Mouse (Mus musculus) left cerebral cortex, adult 9 months (tissue): ENCODE results near the gene Islr2.
"Not testable (repeated sequence)": the region's sequence is repeated elsewhere in the genome, so short reads cannot be mapped to it uniquely, and the experiment has no call there.

ENCODE experiments used
- DNase-seq, 2 experiments: peaks; one replicate each; pipeline ENCODE4 v3.0.0; 2022; ENCODE audit warnings: low spot score in 2 of 2

Gene Islr2

DNA sequence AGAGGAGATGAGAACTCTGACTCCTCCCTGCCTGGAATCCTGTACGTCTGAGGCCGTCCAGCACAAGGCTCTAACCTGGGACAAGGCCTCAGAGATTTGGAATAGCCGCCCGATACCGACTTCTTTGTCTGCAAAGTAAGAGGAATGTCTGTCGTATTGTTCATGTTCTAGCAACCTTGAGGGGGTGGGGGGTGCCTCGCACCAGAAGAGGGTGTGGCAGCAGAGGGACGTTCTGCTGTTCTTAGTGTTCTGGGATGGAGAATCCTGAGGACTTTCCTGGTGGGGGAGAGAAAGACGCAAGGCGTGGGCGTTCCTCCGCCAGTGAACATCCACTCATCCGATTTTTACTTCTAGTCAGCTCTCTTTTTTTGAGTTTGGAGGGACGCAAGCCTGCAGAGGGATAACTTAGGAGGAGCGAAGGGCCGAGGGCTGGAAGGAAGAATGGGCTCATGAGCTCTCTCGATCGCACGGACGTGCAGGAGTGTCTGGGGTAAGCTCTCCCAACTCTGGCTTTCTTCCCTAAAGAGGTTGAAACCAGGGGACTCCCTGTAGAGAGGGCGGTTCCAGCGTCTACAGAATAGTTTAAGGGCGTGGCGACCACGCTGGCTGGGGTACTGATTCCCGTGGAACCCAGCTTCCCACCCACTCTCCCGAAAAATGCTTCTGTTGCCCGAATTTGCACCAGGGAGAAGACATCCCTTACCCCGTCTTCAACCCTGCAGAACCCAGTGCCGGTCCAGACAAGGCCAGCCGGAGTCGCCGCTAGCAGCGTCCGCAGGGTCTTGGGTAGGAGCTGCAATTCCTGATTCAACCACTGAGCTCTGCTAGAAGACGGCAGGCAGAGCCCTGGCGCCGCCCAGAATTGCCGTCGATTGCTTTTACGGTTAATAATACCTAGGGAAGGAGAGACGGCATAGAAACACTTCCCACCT, at the start of gene Islr2, which contains the start of gene Islr:
Gene Islr2, minus strand, starts transcription at position 804 of the 932 bp plus-strand sequence.
Gene Islr, minus strand, starts transcription at position 791 of the 932 bp plus-strand sequence.
- peak in 1 of 2 experiments; percentile 39 for DNase-seq

DNA sequence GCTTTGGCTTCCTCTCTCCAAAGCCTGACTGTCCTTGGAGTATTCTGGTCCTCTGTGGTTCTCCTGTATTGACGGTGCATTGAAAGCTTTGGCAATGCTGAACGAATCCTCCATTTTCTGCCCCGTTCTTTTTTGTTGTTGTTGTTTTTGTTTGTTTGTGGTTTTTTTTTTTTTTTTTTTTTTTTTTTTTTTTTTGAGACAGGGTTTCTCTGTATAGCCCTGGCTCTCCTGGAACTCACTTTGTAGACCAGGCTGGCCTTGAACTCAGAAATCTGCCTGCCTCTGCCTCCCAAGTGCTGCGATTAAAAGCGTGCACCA, 49.6 kb upstream of the Islr2 start:
- DNase-seq, result not testable (repeated sequence)

DNA sequence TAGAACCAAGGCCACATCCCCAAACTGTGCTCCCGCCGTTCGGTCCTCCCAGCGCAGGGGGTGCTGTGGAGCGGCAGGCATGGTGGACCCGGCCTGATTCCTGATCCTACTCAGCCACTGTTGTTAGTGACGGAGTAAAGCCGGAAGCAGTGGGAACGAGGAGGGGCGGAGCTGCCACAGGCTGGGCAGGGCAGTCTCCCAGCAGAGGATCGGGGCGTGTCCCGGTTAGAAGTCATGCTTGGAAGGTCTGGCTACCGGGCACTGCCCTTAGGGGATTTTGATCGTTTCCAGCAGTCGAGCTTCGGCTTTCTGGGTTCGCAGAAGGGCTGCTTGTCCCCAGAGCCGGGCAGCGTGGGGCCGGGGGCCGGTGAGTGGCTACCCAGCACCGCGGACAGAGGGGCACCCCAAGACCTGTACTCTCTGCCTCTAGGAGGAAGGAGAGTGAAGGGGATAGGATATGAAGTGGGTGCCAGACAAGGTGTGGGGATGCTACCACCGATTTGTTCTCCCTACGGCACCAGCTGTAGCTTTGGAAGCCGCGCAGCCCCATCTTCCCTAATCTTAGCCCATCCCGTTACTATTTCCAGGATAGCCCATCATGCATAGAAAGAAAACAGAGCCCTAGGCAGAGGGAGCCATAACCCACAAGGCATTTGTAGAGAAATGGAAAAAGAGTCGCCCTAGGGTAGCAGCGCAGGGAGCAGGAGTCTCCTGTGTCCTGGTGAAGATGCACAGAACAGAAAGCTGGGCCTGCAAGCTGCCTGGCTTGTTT, 49.1 kb upstream of the Islr2 start, which contains the start of gene Stoml1:
Gene Stoml1, plus strand, starts transcription at position 132 of the 772 bp plus-strand sequence.
- peak; percentile 80 to 93 for DNase-seq

DNA sequence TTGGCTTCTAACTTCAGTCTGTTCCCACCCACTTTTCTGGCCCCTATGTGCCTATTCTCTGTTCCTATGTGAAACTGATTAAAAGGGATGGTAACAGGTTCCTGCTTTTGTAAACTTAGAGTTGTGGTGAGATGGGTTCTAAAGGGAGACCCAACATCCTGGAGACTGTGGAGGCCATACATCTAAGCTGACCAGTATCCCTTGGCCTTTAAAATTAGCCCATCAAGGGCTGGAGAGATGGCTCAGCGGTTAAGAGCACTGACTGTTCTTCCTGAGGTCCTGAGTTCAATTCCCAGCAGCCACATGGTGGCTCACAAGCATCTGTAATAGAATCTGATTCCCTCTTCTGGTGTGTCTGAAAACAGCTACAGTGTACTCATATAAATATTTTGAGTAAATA, 46.6 kb upstream of the Islr2 start:
- not testable (repeated sequence) for DNase-seq

DNA sequence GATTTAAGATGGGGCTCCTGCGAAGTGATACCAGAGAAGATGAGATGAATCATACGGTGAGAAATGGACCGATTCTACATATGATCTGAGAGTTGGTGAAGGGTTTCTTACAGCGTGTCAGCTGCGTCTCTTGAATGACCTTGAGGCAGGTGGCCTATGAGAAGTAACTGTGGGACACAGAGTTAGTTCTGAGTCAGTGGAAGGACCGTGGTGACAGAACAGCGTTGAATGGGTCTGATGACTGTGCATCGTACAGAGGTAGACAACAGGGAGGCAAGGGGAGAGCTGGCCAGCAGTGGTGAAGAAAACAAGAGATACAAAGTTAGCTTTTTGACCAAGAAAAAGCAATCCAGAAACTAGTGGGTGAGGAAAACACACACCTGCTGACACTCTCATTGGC, 46.2 kb upstream of the Islr2 start:
- no peak for DNase-seq

DNA sequence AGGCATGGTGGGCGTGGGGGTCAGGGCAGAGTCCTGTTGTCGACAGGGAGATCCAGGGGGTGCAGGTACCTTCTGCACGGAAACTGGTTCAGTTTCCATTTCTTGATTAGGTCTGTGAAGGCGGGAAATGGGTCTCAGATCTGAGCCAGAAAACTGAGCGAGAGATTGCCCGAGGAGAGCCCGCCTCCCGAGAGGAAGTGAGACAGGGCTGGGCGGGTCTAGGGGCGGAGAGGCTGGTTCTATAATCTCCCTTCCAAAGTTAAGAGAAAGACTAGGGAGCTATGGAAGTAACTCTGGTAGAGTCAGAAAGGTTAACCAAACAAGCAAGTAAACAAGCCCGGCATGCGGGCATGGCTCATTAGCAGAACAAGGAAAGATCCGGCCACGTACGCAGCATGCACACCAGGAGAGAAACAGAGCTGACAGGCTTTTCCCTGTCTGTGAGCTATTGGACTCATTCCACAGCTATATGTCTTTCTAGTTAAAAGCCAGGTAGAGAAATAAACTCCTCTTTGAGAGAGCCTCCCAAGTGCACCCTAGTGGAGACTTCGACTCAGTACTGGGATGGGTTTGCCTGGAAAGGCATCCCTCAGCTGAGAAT, 45.6 kb upstream of the Islr2 start, which contains the start of gene Pml:
Gene Pml, minus strand, starts transcription at position 195 of the 601 bp plus-strand sequence.
- peak in 1 of 2 experiments; percentile 66 for DNase-seq

DNA sequence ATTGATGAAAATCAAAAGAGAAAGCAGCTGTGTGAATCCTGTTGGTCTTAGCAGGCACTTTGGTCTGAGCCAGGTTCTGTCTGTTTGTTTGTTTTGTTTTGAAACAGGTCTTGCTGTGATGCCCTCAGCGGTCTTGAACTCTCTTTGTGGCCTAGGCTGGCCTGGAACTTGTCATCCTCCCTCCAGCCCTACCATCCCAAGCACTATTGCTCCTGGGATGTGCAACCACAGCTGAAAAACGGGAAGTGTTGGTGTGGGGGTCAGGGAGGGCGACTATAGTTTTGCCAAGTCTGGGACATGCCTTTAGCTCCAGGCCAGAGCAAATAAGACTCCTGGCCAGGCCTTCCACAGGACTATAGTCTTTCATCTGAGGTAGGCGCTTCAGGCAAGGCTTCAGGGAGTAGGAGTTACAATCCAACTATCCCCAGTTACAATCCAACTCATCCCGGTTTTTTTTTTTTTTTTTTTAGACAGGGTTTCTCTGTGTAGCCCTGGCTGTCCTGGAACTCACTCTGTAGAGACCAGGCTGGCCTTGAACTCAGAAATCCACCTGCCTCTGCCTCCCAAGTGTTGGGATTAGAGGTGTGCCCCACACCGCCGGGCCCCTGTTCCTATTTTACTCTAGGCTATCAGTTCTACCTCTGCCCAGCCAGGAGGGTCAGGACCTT, 44.8 kb upstream of the Islr2 start:
- DNase-seq, result no peak

DNA sequence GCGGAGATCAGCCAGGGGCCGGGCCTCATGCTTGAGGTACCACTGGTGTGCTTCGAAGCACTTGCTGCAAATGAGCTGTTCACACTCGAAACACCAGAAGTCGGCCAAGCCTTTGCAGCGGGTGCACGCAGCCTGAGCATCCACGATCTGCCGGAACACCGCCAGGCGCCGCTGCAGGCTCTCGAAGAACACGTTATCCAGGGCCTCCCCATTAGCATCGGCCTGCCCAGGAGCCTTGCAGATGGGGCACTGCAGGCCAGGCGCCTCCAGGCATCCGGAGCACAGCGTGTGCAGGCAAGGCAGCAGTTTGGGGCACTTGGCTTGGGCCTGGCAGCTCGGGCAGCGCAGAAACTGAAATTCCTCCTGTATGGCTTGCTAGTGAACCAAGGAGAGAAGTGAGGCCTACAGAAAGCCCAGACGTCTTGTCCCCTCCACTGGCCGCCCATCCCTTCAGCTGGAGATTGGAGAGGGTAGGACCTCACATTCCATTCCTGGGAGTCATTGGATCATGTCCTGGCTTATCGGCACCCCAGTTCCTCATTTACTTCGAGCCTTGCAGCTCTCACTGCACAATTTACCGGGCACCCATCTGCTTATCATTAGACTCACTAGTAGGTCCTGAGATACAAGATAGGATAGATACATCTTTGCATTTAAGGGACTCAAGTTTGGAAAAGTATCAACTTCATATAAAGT, 43.1 kb upstream of the Islr2 start:
- peak; percentile 36 to 80 for DNase-seq

DNA sequence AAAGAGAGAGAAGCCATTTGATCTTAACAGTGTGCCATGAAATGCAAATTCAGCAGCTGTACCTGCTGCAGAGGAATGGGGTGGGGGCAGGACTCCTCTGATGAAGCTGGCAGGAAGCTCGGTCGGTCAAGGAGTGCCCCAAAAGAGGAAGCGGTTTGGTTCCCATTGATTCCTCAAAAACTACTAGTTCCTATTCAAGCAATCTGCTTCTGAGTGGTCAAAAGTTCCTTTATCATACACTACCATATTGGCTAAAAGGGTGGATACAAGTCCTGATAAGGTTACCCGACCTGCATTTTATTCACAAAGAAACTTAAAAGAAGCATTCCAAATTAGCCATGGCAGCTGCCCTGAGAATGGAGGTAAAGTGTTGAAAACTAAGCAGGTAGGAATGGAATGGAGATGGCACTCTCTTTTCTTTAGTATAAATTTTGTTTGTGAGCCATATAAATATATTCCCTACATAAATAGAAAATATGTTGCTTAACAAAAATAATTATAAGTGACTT, 42.0 kb upstream of the Islr2 start:
- DNase-seq, result no peak

DNA sequence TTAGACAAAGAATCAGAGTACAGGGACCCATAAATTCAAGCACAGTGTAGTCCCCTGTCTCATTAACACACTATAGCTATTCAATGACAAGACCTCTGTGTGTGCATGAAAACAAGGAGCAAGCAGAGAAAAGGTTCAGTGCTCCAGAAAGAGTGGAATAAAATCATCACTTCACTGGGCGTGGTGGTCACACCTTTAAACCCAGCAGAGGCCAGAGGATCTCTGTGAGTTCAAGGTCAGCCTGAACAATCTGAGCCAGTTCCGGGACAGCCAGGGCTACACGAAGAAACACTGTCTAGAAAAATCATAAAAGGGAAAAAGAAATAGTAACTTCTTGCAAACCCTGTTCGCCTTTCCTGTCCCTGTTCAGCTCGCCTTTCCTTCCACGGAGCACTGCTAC, 39.6 kb upstream of the Islr2 start:
- DNase-seq, result no peak

DNA sequence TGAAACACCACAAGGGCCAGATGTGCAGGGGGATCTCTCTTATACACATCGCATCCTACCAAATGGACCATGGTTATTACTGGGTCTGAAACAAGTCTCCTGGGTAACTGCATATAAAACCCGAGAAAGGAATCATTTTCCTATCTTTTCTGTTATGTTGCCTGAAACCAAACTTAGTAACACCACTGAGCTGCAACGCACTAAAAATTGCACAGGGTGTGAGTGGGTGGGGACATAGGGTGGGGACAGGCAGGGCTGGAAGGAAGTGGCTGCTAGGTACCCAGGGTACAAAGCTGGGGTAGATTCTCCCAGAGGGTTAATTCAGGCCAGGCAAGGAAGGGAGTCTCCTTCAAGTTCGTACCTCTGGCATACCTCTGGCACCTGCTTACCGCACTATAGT, 38.6 kb upstream of the Islr2 start:
- peak in 1 of 2 experiments; percentile 36 for DNase-seq

DNA sequence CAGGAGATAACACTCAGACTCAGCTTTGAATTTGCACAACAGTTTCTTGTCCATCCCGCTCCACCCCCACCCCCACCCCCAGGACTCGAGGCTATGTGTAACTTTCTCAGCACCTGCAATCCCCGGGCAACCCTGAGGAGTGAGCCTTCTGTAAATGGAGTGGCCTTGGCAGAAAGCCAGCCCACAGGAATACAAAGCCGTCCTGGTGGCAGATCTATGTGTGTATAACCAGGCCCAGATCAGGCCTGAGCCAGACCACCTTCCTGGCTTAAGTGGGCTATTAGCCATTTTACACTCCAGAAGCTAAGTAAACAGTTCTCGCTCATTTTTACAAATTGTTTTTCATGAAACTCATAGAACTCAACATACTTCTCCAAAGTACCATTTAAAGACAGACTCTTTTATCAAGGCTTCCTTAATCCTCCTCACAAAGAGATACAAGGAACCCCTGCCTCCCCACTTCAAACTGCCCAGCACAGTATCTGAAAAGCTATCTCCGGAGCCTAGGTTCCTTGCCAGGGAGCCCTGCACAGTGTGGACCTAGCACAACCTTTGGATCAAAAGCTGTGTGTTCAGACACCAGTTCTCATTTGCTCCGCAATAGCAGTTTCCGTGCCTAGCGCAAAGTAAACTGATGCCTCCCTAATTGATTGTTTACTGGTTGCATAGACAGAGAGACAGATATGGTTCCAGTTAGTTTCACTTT, 37.8 kb upstream of the Islr2 start:
- no peak for DNase-seq

DNA sequence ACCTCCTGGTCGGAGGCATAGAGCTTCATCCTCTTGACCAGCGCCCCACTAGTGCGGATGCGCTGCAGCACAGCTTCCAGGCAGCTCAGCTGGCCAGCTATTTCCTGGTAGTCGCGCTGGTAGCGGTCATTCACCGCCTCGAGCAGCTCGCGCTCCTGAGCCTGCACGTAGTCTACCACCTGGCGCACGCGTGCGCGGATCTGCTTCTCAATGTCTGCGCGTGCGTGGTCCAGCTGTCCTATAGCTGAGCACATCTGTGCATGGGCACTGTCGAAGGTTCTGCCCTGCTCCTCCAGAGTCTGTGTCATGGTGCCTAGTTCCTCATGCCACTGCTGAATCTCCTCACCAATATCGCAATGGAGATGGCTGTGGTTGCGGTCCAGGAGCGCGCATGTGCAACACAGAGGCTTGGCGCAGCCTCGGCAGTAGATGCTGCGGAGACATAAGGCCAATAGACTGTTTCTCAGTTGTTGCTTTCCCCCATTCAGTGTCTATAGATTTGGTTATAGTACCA, 30.4 kb upstream of the Islr2 start:
- DNase-seq, result no peak

DNA sequence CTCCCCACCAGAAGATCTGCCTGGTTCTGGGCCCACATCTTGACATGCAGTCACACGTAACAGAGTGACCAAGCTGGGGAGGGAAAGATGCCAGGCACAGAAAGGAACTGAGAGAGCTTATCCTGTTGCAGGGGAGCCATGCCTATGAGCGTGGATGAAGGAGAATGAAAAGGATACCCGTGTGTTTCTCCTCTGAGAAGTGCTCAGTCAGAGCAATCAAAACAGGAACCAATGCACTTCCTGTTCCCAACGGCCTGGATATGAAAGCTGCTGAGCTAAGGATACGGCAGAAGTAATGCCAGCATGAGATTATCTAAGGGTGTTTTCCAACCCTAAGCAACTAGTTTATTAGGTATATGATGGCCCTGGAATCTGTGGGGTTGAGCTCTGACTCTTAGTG, 28.3 kb upstream of the Islr2 start:
- DNase-seq, result no peak

DNA sequence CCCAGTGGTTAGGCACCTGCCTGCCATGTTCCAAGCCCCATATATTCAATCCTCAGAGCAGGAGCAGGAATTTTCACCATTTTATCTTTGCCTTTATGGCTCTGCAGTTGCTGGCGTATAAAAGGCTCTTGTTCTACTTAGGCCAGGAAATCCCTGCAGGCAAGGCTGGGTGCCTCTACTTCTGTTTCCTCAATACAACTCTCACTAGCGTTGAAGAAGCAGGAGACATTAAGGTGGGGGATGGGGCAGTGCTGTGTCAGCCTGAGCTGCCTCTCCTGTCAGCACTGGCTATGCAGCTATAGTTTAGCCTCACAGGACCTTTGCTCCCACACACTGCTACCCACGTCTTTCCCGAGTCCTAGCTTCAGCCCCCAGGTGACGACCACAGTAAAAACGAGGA, 27.6 kb upstream of the Islr2 start:
- DNase-seq, result no peak

DNA sequence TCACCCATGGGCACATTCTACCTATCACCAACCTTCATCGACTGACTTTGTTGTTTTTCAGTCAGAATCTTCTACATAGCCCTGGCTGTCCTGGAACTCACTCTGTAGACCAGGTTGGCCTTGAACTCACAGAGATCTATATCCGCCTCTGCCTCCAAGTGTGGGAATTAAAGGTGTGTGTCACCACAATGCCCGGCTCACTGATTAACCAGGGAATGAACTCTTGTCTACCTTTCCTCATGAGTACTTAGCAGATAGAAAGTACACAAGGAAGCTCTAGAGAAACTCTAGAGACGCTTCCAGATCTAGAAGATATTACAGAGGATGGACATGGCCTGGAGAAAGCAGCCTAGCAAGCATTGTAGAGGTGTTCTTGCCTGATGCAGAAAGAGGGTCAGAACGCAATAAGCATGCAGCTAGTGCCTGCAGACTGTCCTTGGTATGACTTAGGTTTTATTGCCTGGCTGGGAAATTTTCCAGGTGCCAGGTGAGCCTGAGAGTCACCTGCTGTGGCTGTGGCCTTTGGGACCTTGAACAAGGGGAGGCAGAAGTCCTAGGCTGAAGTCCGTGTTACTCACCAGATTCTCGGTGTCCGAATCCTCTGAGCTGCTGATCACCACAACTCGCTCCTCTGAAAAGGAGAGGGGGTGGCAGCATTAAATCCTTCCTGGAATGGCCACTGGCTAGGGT, 24.8 kb upstream of the Islr2 start:
- DNase-seq, result no peak

DNA sequence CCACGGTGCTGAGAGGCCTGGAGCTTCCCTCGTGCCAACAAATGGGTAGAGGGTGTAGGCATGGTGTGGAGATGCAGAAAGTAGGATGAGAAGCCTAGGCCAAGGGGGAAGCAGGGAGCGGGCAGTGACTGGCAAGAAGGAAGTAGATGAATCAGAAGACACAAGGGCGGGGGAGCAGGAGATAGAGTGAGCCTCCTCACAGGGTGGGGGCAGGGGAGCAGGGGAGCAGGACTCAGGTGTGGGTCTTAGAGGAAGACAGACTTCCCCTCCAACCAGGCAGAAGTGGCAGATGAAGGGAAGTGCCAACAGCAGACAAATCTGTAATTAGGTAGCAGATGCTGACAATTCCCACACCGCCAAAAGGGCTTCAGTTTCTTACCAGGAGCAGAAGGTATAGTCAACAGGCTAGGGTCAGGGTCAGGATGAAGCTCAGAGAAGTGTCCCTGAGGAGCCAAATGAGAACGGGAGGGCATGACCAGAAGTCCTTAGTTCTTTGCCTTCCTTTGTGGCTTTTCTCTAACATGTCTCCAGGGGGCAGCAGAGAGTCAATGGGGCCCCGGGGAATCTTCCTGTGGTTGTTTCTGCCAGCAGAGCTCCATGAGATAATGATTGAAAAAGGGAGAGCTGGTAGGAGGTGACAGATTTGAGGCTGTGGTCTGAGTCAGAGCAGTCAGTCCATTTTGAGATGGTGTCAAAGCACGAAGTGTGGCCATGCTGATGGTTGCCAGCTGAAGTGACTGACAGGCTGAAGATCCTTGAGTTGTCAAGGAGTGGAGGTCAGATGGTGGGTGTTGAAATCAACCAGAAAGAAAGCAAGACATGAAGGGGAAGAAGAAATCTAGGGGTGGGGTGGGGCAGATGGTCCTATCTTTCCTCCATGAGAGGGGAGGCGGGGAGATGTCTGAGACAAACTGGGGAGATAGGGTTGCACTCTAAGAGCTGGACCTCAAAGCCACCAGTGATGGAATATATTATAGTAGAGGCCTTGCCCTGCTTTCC, 22.1 kb upstream of the Islr2 start:
- peak in 1 of 2 experiments; percentile 61 for DNase-seq

DNA sequence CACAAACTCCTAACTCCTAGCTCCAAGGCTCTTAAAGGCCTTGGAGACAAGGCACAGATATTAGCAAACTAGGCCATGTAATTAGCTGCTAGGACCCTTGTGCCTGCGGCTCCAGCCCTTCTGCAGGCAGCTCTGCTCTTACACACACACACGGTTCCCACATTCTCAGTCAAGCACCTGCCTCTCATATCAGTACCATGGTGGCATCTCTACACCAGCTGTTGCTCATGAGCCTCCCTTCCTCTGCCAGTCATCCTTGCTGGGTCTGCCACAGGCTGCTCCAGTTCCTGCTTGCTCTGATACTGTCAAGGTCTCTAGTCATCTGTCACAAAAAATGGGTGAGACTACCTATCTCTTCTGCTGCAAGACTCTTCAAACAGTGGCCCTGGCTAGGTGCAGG, 20.2 kb upstream of the Islr2 start:
- DNase-seq, result no peak
